Mouse (Mus musculus) urinary bladder, postnatal 36 days (tissue): ENCODE measurements around the gene S100a10.

Source experiments
- DNase-seq, 2 experiments: peaks; one replicate each; pipeline ENCODE4 v3.0.0; 2022; ENCODE audit warnings: low spot score in 2 of 2, mixed read lengths in 1 of 2

Gene S100a10

GRCm38 (mm10) chr3:93579317-93580038 lies 24.6 kb downstream of the S100a10 start:
- DNase-seq: no peak

DNA sequence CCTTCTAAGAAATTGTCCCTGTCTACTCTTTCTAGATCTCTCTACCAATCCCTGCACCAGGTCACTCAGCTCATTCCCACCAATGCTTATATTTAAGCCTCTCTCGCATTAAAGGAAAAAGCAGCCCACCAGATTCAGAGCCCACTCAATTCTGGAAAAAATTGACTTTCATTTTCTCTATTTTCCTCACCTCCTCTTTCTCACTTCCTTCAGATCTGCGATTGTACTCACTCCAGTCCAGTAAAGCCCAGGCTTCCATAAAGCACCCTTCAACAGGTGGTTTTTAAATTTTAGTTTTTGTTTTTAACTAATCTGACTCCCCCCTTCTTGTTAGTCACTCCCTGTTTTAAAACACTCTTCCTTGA lies 25.1 kb downstream of the S100a10 start:
- DNase-seq: no peak

DNA sequence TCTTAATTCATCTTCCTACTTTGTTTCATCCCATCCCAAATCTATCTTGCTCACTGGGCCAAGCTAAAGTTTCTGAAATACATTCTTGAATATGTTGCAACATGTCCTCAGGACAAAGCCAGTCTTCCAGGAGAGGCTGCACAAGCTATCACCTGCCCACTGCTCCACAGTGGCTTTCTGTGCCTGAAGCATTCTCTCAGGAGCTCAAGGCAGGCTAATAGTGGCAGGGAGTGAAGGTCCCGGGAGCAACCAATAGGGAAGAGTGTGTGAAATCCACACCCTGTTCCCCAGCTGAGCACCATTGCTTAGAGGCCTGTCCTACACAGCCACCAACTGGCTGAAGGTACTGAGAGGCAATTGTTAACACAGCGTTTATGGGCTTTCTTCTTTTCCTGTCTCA lies 26.1 kb downstream of the S100a10 start:
- DNase-seq: no peak

DNA sequence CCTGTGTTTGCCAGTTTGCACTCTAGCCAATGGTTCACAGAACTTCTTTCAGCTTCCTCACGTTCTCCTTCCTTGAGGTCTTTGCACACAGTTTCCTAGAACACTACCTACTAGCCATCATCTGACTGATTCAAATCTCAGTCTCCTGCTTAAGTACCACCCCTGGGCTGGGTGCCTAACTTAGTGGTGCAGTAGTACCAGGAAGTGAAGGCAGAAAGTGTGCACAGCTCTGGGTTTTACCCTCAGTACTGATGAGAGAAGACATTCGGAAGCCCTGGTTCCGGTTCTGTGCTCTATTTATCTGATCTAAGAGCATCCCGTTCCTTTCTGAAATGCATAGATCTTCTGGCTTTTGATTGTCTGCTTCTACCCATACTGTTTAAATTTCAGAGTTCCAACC lies 26.8 kb downstream of the S100a10 start:
- no peak for DNase-seq

GRCm38 (mm10) chr3:93583056-93583455 lies 28.2 kb downstream of the S100a10 start:
- DNase-seq: no peak

DNA sequence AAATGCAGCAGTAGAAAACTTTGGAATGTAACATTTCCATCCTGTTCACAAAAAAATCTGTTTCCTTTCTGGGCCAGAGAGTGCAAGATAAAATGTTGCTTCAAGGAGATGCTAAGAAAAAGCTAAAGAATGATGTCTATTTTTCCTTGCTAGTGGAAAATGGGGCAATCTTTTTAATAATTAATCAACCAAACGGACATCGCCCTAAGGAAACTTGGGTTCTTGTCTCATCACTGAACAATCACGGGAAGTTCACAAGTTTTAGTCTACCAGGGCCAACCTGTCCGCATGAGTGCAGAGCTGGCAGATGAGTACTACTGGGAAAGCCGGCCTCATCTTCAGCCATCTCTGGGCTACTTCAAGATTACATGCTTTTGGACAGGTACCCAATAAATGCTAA lies 34.7 kb downstream of the S100a10 start:
- DNase-seq: no peak

DNA sequence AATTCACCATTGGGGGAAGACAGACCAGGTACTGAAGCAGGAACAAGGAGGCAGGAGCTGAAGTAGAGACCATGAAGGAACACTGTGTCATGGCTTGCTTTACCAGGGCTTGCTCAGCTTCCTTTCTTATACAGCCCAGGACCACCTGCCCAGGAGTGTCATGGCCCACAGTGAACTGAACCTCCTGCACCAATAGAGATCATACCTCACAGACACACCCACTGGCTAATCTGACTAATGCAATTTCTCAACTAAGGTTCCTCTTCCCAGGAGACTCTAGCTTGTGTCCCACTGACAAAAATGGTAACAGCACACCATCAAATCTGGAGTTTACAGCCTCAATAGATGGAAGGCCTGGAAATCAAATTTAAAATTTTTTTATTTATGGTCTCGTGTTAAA lies 35.4 kb downstream of the S100a10 start:
- DNase-seq: no peak

DNA sequence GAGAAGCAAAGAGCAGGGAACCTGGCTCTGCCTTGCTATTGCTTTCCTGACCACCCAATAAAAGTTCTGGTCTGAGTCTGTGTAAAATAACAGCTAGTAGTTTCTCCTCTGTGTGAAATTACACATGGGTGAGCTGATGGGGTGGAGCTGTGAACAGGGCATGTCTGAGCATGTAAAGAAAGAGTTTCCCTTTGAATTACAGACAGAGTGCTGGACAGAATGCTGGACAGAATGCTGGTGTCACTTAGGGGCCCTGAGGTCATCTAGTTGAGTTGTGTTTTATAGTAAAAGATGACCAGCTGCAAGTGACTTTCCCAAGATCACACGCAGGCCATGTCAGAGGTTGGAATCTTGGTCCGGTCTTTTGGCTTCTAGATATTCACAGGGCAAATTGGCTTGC lies 37.2 kb downstream of the S100a10 start:
- DNase-seq: no peak

DNA sequence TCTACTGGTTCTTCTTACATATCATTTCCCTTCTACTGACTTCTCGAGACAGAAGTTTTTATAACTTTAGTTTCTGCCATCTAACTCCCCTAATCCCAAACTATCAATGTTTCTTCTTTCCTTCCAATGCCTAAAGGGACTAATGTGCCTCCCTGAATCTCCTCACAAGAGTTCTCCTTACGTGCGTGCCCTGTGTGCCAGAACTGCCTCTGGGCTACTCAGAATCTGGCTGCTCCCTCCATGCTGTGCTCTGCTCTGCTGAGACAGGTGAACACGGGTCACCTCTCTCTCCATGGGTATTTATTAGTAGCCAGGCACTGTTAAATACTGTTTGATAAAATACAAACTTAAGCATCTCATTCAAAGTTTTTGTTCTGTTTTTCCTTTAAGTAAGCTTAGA lies 38.1 kb downstream of the S100a10 start:
- DNase-seq: no peak

- peak; percentile 38 to 41 for DNase-seq
Observed at GRCm38 (mm10) chr3:93593512-93593911, 38.6 kb downstream of the S100a10 start.

DNA sequence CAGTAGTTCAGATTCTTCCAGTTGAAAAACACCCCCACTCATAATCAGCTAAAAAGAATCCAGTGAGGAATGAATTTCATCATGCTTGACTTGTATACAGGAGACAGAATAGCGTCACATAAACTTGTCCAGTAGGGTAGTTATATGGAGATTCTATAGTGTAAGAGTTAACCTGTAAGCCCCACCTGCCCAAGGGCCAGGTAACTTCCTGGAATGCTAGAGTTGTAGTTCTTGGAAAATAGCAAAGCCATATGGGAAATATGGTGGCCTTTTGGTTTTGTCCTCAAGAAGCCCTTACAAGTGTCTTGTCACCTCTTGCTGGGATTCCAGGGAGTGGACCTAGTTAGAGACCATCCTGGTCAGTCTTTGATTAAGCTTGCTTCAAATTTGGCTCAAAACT lies 41.8 kb downstream of the S100a10 start:
- no peak for DNase-seq

DNA sequence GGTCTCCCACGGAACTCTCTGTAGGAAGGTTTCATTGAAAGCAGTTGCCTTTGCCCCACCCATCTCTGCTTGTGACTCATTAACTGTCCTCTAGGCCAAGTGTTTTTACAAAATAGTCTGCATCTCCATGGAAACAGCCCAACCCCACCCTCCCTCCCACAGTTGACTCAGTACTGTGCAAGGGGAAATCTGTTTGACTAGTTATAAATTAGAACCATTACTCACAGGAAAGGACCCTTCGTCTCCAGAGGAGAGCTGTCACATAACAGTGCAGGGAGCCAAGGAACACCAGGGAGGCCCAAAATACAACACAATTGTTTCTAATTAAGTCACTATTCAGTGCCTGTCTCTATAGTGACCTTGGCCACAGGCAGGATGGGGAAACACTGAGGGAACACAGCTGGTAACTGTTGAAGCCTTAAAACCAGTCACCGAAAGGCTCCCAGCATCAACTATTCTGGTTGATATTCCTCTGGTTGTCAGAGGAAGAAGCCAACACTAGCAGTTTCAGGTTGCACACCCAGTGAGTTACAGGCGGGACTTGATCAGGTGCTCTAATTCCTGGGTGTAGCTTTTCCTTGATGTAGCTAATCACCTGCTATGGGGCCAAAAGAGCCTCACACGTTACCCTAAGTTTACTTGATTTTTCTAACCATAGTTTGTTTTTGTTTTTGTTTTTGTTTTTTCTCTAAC lies 42.5 kb downstream of the S100a10 start:
- peak; percentile 58 to 75 for DNase-seq

- peak in 1 of 2 experiments; percentile 16 for DNase-seq
Observed at GRCm38 (mm10) chr3:93597970-93598369, 43.1 kb downstream of the S100a10 start.

DNA sequence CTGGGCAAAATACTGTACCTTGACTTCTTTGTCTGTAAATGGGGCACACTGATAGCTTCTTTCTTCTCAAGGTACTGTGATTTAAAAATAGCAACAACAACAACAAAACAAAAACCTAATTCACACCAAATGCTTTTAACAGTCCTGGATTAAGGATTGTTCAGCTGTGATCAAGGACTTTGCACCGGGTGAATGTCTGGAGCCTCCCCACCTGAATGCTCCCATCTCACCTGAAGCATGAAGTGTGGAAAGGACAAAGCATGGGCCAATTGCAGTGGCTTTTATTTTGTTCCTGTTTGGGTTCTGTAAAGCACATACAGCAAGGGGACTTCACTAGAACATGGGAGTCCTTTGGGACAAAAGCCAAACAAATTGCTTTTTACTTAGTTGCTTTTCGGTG lies 45.3 kb downstream of the S100a10 start:
- no peak for DNase-seq

DNA sequence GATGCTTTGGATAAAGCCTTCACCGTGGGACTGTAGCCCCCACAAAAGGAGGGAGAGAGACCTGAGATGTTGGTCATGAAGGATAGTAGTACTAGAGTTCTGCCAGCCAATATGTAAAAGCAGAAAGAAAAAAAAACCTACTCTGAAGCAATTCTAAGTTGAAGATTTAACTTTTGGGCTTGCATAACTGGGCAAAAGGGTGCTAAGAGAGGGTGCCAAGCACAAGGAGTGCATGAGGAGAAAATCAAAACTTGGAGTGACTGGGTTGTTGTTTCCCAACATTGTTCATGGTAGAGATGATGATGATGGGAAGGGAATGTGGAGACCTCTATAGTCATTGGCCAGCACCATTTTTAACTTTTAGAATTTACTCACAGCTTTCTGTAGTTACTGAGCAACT lies 47.0 kb downstream of the S100a10 start:
- no peak for DNase-seq

GRCm38 (mm10) chr3:93608970-93609369 lies 54.1 kb downstream of the S100a10 start:
- peak in 1 of 2 experiments; percentile 26 for DNase-seq
